Mouse (Mus musculus) kidney, adult 2 months (tissue): ENCODE measurements around the gene Hes1.

Experiments
- CTCF ChIP-seq: fragments of 200-500 bp; conservative IDR thresholded peaks from 2 replicates; pipeline ENCODE4 v1.5.1; 2011; ENCODE audit warnings: low read depth, mild to moderate bottlenecking, control low read depth, low read length, moderate library complexity, mixed read lengths; ENCODE audit not compliant: insufficient read depth, insufficient read length
- POLR2A ChIP-seq: fragments of 200-500 bp; IDR thresholded peaks from one replicate; pipeline ENCODE4 v1.6.1; 2011; ENCODE audit warnings: low read depth, low read length, control low read depth

- no peak for TF ChIP-seq CTCF
- TF ChIP-seq POLR2A = no peak
Observed at GRCm38 (mm10) chr16:30033390-30033789, 30.8 kb upstream of the Hes1 start.
